Mouse (Mus musculus): Measurements from ENCODE around the gene Htr2b.

Gene Htr2b

DNA sequence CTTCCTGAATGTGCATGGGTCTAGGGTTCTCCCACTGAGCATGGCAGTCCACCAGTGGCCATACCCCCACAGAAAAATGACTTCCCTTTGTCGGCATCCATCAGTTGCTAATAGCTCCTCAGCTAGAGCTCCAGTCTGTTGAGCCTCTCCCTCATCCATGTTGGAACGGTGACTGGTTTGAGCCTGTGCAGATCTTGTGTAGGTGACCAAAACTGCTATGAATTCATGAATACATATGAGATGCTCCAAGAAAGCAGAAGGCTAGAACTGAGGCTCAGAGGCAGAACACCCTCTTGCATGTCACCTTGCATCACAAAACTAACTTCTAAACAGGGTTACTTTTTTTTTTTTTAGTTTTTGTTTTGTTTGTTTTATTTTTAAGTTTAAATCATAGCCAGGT, 35.2 kb downstream of the Htr2b start:
- DNase-seq, result no peak

DNA sequence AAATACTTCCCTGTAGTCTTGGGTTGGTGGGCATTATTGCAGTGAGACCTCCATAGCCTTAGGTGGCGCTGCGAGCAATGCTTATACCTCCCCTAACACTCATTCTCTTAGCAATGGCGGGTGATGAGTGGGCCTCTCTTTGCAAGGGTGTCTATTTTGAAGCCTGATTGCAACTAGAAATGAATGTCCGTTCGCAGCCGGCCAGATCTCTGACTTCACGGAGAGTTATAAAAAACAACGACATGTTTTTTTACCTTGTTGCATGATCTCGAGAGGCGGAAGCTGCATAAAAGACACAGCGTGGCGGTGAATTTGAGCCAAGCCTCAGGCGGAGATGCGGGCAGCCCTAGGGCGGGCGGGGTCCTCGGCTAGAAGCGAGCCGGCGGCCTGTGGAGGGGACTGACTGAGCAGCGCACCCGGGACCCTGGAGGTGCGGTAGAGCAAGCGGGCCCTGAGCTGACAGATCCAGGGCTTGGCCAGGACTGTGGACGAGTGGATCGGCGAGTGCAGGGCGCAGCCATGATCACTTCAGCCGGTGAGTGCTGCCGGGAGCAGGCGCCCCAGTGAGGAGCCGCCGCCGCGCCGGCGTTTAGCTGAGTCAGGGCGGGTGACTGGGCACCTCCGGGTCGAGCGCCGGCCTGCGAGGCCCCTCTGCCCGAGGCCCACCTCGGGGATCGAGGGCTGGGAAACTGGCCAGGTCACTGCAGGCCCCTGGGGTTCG, 47.3 kb downstream of the Htr2b start, which contains the start of gene Psmd1:
Gene Psmd1 (plus strand): TSS at position 117 of the 721 bp plus-strand sequence.
- peak; percentile 88 to 94 for DNase-seq

DNA sequence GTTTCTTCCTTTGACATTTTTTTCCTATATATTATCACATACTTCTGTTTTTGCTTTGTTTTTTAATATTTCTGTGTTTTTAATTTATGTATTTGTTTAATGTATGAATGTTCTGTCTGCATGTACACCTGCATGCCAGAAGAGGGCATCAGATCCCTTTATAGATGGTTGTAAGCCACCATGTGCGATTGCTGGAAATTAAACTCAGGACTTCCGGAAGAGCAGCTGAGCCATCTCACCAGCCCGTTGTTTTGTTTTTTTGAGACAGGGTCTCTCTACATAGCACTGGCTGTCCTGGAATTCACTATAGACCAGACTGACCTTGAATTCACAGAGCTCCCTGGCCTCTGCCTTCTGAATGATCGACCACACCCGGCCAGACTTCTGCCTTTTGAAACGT, 49.2 kb downstream of the Htr2b start:
- DNase-seq, result no peak

DNA sequence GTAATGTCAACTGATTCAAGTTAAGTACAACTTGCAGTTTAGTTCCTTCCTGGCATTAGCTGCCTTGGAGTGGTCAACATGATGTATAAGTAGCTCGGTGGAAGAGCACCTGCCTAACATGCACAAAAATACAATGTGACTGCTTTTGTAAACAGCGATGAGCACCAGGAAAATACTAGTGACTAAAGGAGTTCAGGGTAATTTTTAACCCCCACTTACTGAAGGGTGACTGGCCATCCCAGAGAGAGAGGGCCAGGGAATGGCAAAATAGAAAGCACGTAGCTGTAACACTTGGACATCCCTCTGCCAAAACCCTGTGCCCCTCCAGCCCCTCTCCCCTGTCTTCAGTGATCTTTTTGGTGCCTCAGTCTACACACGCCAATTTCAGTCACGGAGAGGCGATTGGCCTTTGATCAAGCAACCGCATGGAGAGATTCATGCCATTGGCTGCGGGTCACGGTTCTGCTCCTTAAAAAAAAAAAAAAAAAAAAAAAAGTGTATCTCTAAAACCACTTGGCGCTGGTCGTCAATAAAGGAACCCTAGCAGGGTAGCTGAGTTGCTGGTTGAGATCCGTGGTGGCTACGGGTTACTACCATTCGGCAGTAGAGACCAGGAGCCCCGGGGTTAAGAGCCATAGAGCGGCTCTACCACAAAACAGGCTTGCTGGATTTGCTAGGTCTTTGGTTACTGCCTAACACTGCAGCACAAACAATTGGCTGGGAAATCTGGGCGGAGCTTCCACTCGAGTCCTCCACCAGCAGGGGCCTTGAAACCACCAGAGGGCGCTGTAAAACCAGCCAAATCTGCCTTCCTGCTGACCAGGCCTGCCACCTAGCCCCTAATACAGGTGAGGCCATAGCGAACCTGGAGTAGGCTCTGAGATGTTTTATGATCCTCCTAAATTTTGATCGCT, 52.7 kb downstream of the Htr2b start:
- DNase-seq, result peak; percentile 96 to 99

DNA sequence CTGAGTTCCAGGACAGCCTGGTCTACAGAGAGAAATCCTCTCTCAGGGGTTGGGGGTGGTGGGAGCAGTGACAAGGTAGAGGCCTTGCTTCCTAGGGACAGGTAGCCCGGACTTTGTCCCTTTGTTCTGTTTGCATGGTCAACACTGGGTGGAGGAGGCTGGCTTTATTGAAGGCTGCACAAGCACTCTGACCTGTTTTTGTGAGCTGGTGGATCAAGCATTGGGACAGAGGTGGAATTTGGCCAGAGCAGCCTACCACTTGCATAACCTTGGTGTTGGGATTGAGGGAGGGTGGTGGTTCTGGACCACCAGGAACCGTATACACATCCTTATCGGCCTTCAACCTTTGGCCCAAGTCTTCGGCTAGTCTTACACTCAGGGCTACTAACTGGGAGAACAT, 55.5 kb downstream of the Htr2b start:
- DNase-seq, result no peak

DNA sequence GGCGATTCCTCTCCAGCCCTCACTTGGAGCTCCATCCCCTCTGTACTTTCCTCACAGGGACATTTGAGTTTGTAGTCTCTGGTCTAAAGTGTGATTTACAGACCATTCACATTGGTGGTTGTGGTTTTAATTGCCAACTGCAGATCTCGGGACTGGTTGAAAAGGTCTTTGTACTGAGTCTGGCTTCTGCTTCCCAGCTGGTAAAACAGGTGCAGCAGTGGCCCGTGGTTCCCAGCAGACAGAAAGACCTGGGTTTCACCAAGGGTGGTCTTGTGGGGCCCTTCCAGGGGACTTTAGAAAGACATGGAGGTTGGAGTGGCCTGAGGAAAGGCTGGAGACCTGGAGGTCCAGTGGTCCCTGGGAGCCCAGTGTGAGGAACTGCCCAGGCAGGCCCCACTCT, 56.8 kb downstream of the Htr2b start:
- DNase-seq, result no peak

DNA sequence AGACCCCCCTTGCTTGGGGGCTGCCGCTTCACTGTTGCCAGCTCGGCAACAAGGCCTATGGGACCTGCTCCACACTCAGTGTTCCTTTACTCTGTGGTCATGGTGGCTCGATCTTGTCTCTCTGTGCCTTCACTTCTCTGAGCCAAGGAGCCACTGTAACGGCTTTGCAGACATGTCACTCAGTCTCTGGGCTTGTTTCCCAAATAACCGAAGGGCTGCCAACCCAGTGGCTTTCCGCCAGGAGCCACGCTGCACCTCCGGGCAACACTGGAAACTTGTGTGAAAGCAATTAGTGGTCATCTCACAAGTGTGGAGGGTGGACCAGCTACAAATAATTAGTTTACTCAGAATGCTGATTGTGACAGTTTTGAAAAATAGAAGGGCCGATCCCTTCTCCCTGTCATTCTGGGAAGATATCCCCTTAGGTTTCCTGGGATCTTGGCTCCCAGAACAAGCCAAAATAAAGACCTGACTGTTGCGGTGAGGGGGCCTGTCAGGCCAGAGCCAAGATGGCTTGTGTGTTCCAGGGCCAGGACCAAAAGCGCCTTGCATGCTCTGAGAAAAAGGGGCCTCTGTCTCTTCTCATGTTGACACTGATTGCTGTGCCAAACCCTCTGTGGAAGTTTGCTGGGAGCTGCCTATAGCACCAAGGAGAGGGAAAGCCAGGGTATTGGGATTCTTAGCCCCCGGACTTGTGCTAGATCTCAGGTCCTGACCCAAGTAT, 58.4 kb downstream of the Htr2b start:
- peak; percentile 81 to 83 for DNase-seq
